Mouse (Mus musculus) adrenal gland, adult 8-10 months (tissue): Measurements from ENCODE around the gene Pcsk1n. TPM values are rescaled to one million over a fixed set of nuclear protein-coding genes. Genes with fewer than 3 reads are reported as not detected.
A peak's percentile ranks its signal among the peaks of the same experiment; 100 is the strongest.

ENCODE experiments used
- DNase-seq: peaks from one replicate; pipeline ENCODE4 v3.0.0; 2022
- total RNA-seq, 4 experiments: library from RNA; stranded (reverse); gene quantifications; 2 replicates each; pipeline ENCODE4 v1.2.4; 2022

The Pcsk1n gene
- total RNA-seq, 4 experiments from 2014 or later, result 47.2 to 84.3 (median 72.8) TPM

GRCm38 (mm10) chrX:7947108-7947899, 27.7 kb downstream of the Pcsk1n start, which contains the start of gene Hdac6:
Gene Hdac6, minus strand, starts transcription at chrX:7947889.
- DNase-seq, result no peak

- peak; percentile 95 for DNase-seq
Observed at GRCm38 (mm10) chrX:7947900-7948492, 28.4 kb downstream of the Pcsk1n start.

GRCm38 (mm10) chrX:7950091-7950490, 30.5 kb downstream of the Pcsk1n start:
- peak; percentile 28 for DNase-seq

GRCm38 (mm10) chrX:7958868-7959267, 39.2 kb downstream of the Pcsk1n start:
- no peak for DNase-seq

DNA sequence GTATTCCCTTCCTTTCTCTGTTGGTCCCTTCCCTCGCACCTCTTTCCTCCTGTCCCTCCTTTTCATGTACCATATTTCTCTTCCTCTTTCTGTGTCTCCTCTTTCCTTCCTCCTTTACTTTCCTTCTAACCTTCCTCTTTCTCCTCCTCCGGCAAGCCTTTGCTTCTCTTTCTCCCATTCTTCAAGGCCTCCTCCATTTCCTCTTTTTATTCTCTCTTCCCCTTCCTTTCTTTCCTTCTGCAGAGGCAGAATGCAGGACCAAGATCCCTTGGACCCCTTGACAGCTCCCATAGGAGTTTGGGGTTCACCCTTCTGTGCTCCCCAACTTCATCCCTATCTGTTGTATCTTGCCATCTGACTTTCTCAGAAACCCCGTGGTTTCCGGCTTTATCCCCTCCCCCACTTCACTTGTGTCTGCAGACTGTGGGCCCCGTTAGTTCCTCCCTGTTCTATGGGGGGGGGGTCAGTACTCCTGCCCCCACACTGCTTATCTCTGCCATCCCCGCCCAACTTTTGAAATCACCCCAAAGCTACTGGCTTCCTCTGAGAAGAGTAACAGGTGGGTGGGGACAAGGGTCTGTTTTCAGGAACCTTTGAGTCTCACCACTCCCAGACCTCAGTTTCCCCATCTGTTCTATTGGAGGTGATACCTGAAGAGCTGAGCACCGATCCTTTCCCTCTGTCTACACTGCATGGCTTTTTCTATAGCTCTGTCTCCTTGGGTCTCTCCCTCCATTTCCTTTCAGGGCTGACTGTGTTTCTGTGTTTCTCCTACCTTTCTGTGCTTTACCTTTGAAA, 44.4 kb downstream of the Pcsk1n start:
- no peak for DNase-seq

GRCm38 (mm10) chrX:7966161-7966560, 46.5 kb downstream of the Pcsk1n start:
- no peak for DNase-seq

- no peak for DNase-seq
Observed at GRCm38 (mm10) chrX:7967596-7968201, 48.1 kb downstream of the Pcsk1n start.

DNA sequence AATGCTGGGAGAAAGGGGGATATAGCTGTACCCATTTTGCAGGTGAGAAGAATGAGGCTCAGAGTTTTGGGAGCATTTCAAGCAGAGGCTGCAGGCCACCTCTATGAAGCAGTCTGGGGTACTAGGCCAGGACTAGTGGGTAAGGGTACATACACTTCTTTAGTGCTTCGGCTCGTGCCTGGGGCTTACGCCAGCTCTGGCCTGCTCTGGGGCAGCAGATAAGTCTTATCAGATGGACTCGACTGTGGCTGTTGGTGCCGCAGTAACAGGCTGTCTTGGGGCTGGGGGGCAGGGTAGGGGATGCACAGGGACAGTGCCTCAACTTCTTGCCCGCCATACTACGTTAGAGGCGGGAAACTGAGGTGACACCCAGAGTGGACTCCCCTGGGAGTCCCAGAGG, 48.6 kb downstream of the Pcsk1n start:
- no peak for DNase-seq

- no peak for DNase-seq
Observed at GRCm38 (mm10) chrX:7968899-7969298, 49.3 kb downstream of the Pcsk1n start.

GRCm38 (mm10) chrX:7971292-7971691, 51.7 kb downstream of the Pcsk1n start:
- DNase-seq, result no peak

Other genes with a start within 250 kb of the Pcsk1n start
- gene Plp2, start 248.4 kb upstream of the Pcsk1n start, total RNA-seq, result 10 to 100 TPM; 57.7 to 99.2 (median 78.7) TPM
- under 1 TPM; 0.31 to 0.67 (median 0.45) TPM for gene Magix, start 238.6 kb upstream of the Pcsk1n start, total RNA-seq
- gene Gpkow, start 222.7 kb upstream of the Pcsk1n start, total RNA-seq, result 10 to 100 TPM; 57.1 to 76.9 (median 64.6) TPM
- 10 to 100 TPM; 68.5 to 92.2 (median 76.2) TPM for gene Wdr45, start 205.5 kb upstream of the Pcsk1n start, total RNA-seq
- gene Gm45208, start 197.6 kb upstream of the Pcsk1n start, total RNA-seq, result not detected
- gene Praf2, start 191.4 kb upstream of the Pcsk1n start, total RNA-seq, result 10 to 100 TPM; 14.4 to 18.2 (median 15.7) TPM
- 1 to 10 TPM; 4.7 to 7.3 (median 5.4) TPM for gene Ccdc120, start 168.9 kb upstream of the Pcsk1n start, total RNA-seq
- gene Tfe3, start 157.3 kb upstream of the Pcsk1n start, total RNA-seq, result 10 to 100 TPM; 36.1 to 53.1 (median 44.9) TPM
- gene Gripap1, start 130.1 kb upstream of the Pcsk1n start, total RNA-seq, result 10 to 100 TPM; 43.8 to 71.8 (median 60.5) TPM
- gene Kcnd1, start 97.5 kb upstream of the Pcsk1n start, total RNA-seq, result 1 to 10 TPM in 3 of 4 experiments, under 1 TPM in 1; 0.81 to 2.1 (median 1.6) TPM
- 10 to 100 TPM; 62.6 to 72.7 (median 69.4) TPM for gene Otud5, start 78.5 kb upstream of the Pcsk1n start, total RNA-seq
- gene Pim2, start 41.6 kb upstream of the Pcsk1n start, total RNA-seq, result 10 to 100 TPM; 10.6 to 12.3 (median 12.2) TPM
- gene Slc35a2, start 35.8 kb upstream of the Pcsk1n start, total RNA-seq, result 10 to 100 TPM; 44.4 to 53.4 (median 51.2) TPM
- gene Pqbp1, start 20.6 kb upstream of the Pcsk1n start, total RNA-seq, result 100 to 1,000 TPM in 3 of 4 experiments, 10 to 100 TPM in 1; 96.2 to 130 (median 106) TPM
- 100 to 1,000 TPM; 110 to 134 (median 131) TPM for gene Timm17b, start 20.5 kb upstream of the Pcsk1n start, total RNA-seq
- gene Gm10491, start 12.0 kb upstream of the Pcsk1n start, total RNA-seq, result not detected
- not detected for gene Gm10490, start 10.3 kb upstream of the Pcsk1n start, total RNA-seq
- gene Eras, start 8.8 kb downstream of the Pcsk1n start, total RNA-seq, result not detected
- 10 to 100 TPM; 14.0 to 36.2 (median 24.5) TPM for gene Hdac6, start 28.1 kb downstream of the Pcsk1n start, total RNA-seq
- 1 to 10 TPM in 2 of 4 experiments, not detected in 2; 1.7 to 2.6 TPM for gene Gata1, start 58.2 kb downstream of the Pcsk1n start, total RNA-seq
- gene Glod5, start 98.7 kb downstream of the Pcsk1n start, total RNA-seq, result not detected
- 10 to 100 TPM; 11.5 to 14.6 (median 13.9) TPM for gene Suv39h1, start 154.9 kb downstream of the Pcsk1n start, total RNA-seq
- gene Was, start 170.7 kb downstream of the Pcsk1n start, total RNA-seq, result 1 to 10 TPM; 1.8 to 3.7 (median 3.2) TPM
- 10 to 100 TPM; 55.3 to 98.1 (median 71.7) TPM for gene Wdr13, start 213.1 kb downstream of the Pcsk1n start, total RNA-seq
- 100 to 1,000 TPM in 3 of 4 experiments, 10 to 100 TPM in 1; 63.7 to 233 (median 151) TPM for gene Rbm3, start 226.1 kb downstream of the Pcsk1n start, total RNA-seq